Mouse (Mus musculus): ENCODE measurements around the gene 1810009A15Rik. TPM values are rescaled to one million over a fixed set of nuclear protein-coding genes. Genes with fewer than 3 reads are reported as not detected.

Gene 1810009A15Rik
- polyA plus RNA-seq (2012) = 68.5 and 78.3 TPM in 2 replicates

GRCm38 (mm10) chr19:8888511-8889385, at the start of gene 1810009A15Rik, which contains the start of gene Gm49416:
Gene 1810009A15Rik, plus strand, starts transcription at chr19:8888853.
Gene Gm49416, plus strand, starts transcription at chr19:8888926.

GRCm38 (mm10) chr19:8839103-8839907, 49.3 kb upstream of the 1810009A15Rik start, which contains the start of gene Gng3:
Gene Gng3, minus strand, starts transcription at chr19:8839194.

DNA sequence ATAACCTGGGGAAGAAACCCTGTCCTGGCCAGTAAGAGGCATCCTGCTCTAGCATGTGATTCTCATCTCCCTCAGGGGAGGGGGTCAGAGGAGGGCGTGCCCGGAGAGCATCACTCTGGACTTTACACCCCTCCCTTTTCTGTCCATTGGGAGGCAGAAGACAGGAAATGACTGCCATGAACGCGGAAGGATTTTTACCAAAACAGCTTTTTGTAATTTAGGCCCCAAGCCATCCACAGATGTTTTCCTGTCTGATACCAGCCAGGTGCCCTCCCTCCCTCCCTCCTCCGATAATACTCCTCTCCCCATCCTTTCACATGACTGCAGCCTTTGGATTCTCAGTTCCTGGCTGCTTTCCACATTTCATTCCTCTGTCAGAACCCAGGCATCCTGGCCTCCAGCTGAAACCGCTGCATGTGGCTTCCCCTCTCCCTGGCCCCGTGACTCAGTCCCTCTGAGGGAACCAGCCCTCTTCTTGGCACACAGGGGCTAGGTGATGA, 38.2 kb upstream of the 1810009A15Rik start, which contains the start of gene Lrrn4cl:
Gene Lrrn4cl, plus strand, starts transcription at position 367 of the 500 bp plus-strand sequence.

DNA sequence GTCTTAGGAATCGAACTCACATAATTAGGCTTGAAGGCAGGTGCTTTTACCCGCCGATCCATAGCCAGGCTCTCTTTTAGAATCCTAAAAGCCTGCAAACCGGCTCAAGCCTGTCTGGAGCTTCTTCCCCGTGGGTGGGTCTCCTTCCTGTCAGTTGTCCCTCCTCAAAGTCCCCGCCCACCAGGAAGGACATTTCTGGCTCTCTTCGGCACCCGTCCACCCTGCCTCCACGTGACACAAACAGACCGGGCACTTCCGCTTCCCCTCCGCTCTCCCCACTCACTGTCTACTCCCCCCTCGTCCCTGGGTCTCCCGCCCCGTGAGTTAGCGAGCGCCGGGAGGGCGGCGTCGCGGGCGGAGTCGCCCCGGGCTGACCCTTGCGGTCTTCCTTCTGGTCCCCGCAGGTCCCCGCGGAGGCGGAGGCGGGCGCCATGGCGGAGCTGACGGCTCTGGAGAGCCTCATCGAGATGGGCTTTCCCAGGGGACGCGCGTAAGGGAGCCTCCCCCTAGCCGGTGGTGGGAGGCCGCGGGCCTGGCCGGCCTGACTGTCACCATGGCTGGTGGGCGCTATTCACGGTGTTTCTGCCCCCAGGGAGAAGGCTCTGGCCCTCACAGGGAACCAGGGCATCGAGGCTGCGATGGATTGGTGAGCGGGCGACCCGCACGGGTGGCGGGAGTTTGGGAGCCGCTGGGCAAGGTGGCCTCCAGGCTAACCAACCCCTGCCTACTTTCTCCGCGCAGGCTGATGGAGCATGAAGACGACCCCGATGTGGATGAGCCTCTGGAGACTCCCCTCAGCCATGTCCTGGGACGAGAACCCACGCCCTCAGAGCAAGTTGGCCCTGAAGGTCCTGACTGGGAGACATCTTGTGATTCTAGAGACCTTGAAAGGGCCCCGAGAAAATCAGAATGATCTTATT, 17.1 kb upstream of the 1810009A15Rik start, which contains the start of gene Ubxn1:
Gene Ubxn1, plus strand, starts transcription at position 230 of the 920 bp plus-strand sequence.

GRCm38 (mm10) chr19:8880311-8881033, 8.2 kb upstream of the 1810009A15Rik start, which contains the start of gene Uqcc3:
Gene Uqcc3, minus strand, starts transcription at chr19:8880923.

DNA sequence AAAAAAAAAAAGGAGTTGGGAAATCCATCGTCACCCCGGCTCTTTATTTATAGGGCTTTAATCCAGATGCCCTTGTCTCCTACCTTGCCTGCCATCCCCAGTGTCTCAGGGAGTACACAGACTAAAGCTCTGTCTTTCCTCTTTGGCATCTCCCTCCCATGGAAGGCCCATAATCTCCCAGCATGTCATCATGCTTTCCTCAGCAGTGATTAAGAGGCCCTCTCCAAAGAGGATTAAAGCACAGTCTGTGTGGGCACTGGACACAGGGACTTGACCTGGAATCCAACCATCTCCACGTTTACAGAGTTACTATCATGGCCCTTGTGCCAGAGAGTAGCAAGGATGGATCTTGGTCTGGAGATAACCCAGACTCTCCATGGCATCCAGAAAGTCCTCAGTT, 5.0 kb upstream of the 1810009A15Rik start, which contains the start of the genes Lbhd1 and Gm49403:
Gene Lbhd1, plus strand, starts transcription at position 117 of the 400 bp plus-strand sequence.
Gene Gm49403, plus strand, starts transcription at position 315 of the 400 bp plus-strand sequence.

DNA sequence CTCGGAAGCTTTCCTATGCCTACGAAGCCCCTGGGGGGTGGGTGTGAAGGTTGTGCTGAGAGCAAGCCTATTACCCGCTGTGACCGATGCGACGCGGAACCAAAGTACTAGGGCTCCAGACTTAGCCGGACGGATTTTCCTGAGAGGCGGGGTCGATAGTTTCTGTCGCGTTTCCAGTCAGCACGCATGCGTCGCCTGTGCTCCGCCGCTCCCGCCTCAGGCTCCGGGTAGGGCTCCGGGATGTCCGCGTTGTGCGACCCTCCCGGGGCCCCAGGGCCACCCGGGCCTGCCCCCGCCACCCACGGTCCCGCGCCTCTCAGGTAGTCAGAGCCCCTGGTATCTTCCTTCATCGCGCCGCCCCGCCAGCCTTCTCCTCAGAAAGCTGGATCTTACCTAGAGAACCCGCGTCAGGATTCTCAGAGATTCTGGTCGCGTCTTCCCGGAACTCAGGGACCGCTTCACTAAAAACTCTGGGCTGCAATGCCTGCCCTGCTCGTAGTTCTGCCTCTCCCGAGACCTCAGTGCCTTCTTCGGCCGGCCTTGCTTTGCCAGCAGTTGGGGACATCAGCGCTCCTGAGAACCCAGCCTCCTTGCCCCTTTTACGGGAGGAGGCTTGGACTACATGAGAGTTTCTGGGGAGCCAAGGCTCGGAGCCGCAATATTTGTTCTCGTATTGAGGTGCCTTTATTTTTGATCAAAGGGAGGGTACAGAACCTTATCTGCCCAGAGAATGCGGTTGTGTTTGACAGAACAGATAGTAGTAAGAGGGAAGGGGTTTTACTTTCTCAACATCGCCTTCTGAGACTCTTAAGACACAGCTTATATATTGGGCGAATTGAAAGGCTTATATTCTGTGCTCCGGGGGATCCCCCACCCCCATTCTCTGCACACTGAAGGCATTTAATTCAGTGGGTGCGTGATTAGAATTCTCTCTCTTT, 4.4 kb downstream of the 1810009A15Rik start, which contains the start of gene Ints5:
Gene Ints5, plus strand, starts transcription at position 177 of the 938 bp plus-strand sequence.

DNA sequence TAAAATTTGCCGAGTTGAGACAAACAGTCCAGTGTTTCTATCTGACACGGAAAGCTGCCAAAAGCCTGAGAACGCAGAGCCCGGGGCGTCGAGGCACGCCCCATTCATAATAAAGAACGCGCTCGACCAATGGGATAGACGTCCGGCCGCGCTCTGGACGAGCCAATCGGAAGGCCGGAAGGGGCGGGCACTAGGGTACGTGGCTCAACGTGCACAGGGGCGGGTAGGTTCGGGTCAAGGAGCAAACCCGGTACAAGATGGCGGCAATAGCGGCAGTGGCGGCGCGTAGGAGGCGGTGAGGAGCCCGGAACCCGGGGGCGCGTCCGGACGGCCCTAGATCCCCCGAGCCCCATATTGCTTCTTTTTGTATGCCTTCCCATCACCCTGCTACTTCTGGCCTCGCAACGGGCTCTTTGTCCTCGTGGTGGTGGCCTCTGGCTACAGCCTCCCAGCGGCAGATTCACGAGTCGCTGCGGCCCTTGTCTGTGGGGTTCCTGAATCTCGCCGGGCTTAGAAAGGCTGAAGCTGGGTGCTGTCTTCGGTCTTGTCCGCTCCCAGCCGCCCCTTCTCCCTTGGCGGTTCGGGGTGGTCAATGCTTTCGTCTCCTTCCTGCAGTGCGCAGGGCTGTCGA, 9.3 kb downstream of the 1810009A15Rik start, which contains the start of gene Ganab:
Gene Ganab, plus strand, starts transcription at position 207 of the 631 bp plus-strand sequence.

DNA sequence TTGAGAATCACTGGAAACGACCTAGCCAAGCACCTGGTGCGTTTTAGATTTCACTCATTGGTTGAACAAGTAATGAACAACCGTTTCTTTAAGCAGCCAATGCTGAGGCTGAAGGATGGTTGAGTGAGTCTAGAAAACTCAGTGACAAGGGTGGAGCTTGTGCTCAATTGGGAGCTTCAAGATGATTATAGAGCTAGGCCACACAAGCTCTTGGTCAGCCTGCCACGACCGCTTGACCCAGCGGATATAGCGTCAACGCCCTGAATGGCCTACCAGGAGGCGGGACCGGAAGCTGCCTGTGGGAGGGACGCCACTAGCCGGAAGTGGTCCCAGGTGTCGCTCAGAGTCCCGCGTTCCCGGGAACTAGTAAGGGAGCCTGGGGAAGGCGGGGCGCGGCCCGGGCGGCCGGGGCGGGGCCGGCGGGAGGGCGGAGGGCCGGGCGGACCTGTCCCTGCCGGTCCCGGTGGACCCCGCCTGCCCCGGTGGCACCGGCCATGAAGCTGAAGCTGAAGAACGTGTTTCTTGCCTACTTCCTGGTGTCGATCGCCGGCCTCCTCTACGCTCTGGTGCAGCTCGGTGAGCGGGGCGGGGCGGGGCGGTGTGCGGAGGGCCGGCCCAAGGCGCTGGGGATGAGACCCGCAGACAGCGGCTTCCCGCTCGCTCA, 31.6 kb downstream of the 1810009A15Rik start, which contains the start of gene B3gat3:
Gene B3gat3, plus strand, starts transcription at position 302 of the 664 bp plus-strand sequence.

GRCm38 (mm10) chr19:8929224-8930088, 40.8 kb downstream of the 1810009A15Rik start, which contains the start of the genes Rom1 and Eml3:
Gene Rom1, minus strand, starts transcription at chr19:8929356.
Gene Eml3, plus strand, starts transcription at chr19:8929552.

Other genes with a start within 250 kb of the 1810009A15Rik start
- gene Chrm1, start 225.1 kb upstream of the 1810009A15Rik start, polyA plus RNA-seq (2012) = 0.06 and 0.22 TPM in 2 replicates
- gene Slc3a2, start 165.5 kb upstream of the 1810009A15Rik start, polyA plus RNA-seq (2012) = 116 and 163 TPM in 2 replicates
- 37.5 and 45.6 TPM in 2 replicates for gene Wdr74, start 153.0 kb upstream of the 1810009A15Rik start, polyA plus RNA-seq (2012)
- 1.1 and 2.8 TPM in 2 replicates for gene 1700092M07Rik, start 148.1 kb upstream of the 1810009A15Rik start, polyA plus RNA-seq (2012)
- 24.2 and 27.7 TPM in 2 replicates for gene Stx5a, start 147.4 kb upstream of the 1810009A15Rik start, polyA plus RNA-seq (2012)
- 37.5 and 54.2 TPM in 2 replicates for gene Nxf1, start 131.8 kb upstream of the 1810009A15Rik start, polyA plus RNA-seq (2012)
- gene Tmem223, start 117.9 kb upstream of the 1810009A15Rik start, polyA plus RNA-seq (2012) = 51.0 and 63.4 TPM in 2 replicates
- gene Tmem179b, start 114.4 kb upstream of the 1810009A15Rik start, polyA plus RNA-seq (2012) = 61.1 and 78.1 TPM in 2 replicates
- gene Taf6l, start 102.4 kb upstream of the 1810009A15Rik start, polyA plus RNA-seq (2012) = 35.3 and 40.4 TPM in 2 replicates
- 5.0 and 6.5 TPM in 2 replicates for gene Polr2g, start 90.3 kb upstream of the 1810009A15Rik start, polyA plus RNA-seq (2012)
- gene Zbtb3, start 86.3 kb upstream of the 1810009A15Rik start, polyA plus RNA-seq (2012) = 0.30 and 0.85 TPM in 2 replicates
- 2.8 and 3.5 TPM in 2 replicates for gene Ttc9c, start 69.5 kb upstream of the 1810009A15Rik start, polyA plus RNA-seq (2012)
- gene Hnrnpul2, start 68.8 kb upstream of the 1810009A15Rik start, polyA plus RNA-seq (2012) = 136 and 204 TPM in 2 replicates
- 141 and 155 TPM in 2 replicates for gene AC129217.1, start 59.1 kb upstream of the 1810009A15Rik start, polyA plus RNA-seq (2012)
- 91.7 and 97.7 TPM in 2 replicates for gene Bscl2, start 51.4 kb upstream of the 1810009A15Rik start, polyA plus RNA-seq (2012)
- not detected in 2 replicates for gene Gng3, start 49.7 kb upstream of the 1810009A15Rik start, polyA plus RNA-seq (2012)
- 0.07 and 0.34 TPM in 2 replicates for gene Lrrn4cl, start 38.1 kb upstream of the 1810009A15Rik start, polyA plus RNA-seq (2012)
- gene Ubxn1, start 17.4 kb upstream of the 1810009A15Rik start, polyA plus RNA-seq (2012) = 176 and 267 TPM in 2 replicates
- 60.4 and 63.7 TPM in 2 replicates for gene Uqcc3, start 7.9 kb upstream of the 1810009A15Rik start, polyA plus RNA-seq (2012)
- gene Lbhd1, start 5.1 kb upstream of the 1810009A15Rik start, polyA plus RNA-seq (2012) = 0.47 and 0.98 TPM in 2 replicates
- gene Gm49403, start 4.9 kb upstream of the 1810009A15Rik start, polyA plus RNA-seq (2012) = not detected in 2 replicates
- gene Gm49416, start 73 bp downstream of the 1810009A15Rik start, polyA plus RNA-seq (2012) = 10.1 and 13.2 TPM in 2 replicates
- 32.4 and 39.0 TPM in 2 replicates for gene Ints5, start 4.2 kb downstream of the 1810009A15Rik start, polyA plus RNA-seq (2012)
- 52.6 and 60.1 TPM in 2 replicates for gene Ganab, start 9.2 kb downstream of the 1810009A15Rik start, polyA plus RNA-seq (2012)
- 129 and 153 TPM in 2 replicates for gene B3gat3, start 31.5 kb downstream of the 1810009A15Rik start, polyA plus RNA-seq (2012)
- gene Rom1, start 40.5 kb downstream of the 1810009A15Rik start, polyA plus RNA-seq (2012) = 8.8 and 9.0 TPM in 2 replicates
- 76.3 and 82.6 TPM in 2 replicates for gene Eml3, start 40.7 kb downstream of the 1810009A15Rik start, polyA plus RNA-seq (2012)
- gene Mta2, start 53.0 kb downstream of the 1810009A15Rik start, polyA plus RNA-seq (2012) = 58.4 and 74.1 TPM in 2 replicates
- 28.2 and 29.0 TPM in 2 replicates for gene Tut1, start 65.0 kb downstream of the 1810009A15Rik start, polyA plus RNA-seq (2012)
- 124 and 163 TPM in 2 replicates for gene Eef1g, start 78.2 kb downstream of the 1810009A15Rik start, polyA plus RNA-seq (2012)
- 19.1 and 29.1 TPM in 2 replicates for gene Ahnak, start 100.4 kb downstream of the 1810009A15Rik start, polyA plus RNA-seq (2012)
- not detected in 2 replicates for gene Scgb1a1, start 199.1 kb downstream of the 1810009A15Rik start, polyA plus RNA-seq (2012)
- gene Asrgl1, start 246.8 kb downstream of the 1810009A15Rik start, polyA plus RNA-seq (2012) = 84.3 and 107 TPM in 2 replicates